Mouse (Mus musculus): ENCODE data around the gene Aplp1. TPM values are rescaled to one million over a fixed set of nuclear protein-coding genes. Genes with fewer than 3 reads are reported as not detected.
"Not testable (repeated sequence)": the region's sequence is repeated elsewhere in the genome, so short reads cannot be mapped to it uniquely, and the experiment has no call there.

The Aplp1 gene
- polyA plus RNA-seq, 1 experiment: 0.26 TPM

- Histone ChIP-seq H3K4me2 (ENCODE audit: low read depth) (no peak overlapping the region), H3K4me3 (no peak overlapping the region), H3K79me2 (ENCODE audit: control insufficient read depth, insufficient read depth) (no peaks in the 10 kb centered on the region), H3ac (ENCODE audit: control insufficient read depth, insufficient read length) (no peak overlapping the region), H3K36me3 (ENCODE audit: control insufficient read depth, insufficient read depth) (no peaks in the 10 kb centered on the region), H3K27me3 (ENCODE audit: control insufficient read depth, insufficient read depth, insufficient read length) (peaks cover 24% of the 10 kb centered on the region)
- no peak for TF ChIP-seq MAX (IDR thresholded peaks at IDR 0.05; ENCODE audit: low read depth)
- TF ChIP-seq USF1 (IDR thresholded peaks at IDR 0.05; ENCODE audit: low read depth): no peak
- TF ChIP-seq E2F4 (IDR thresholded peaks at IDR 0.05; ENCODE audit: insufficient read depth): no peak
- no peak for TF ChIP-seq POLR2A (IDR thresholded peaks at IDR 0.05; ENCODE audit: insufficient read length, low read depth)
- TF ChIP-seq SRF (IDR thresholded peaks at IDR 0.05; ENCODE audit: control insufficient read depth, insufficient read length, low read depth): no peak
Measured at GRCm38 (mm10) chr7:30490251-30490956, 45.1 kb upstream of the Aplp1 start.

- no peak overlapping the region for H3K4me2 ChIP-seq (ENCODE audit: low read depth)
- H3K36me3 ChIP-seq (ENCODE audit: control insufficient read depth, insufficient read depth): no peaks in the 10 kb centered on the region
- no peak for TF ChIP-seq TCF3 (IDR thresholded peaks at IDR 0.05; ENCODE audit: insufficient read length, low read depth)
- TF ChIP-seq REST (IDR thresholded peaks at IDR 0.05; ENCODE audit: insufficient read depth, insufficient read length): peak; percentile 98
- H3K27me3 ChIP-seq (ENCODE audit: control insufficient read depth, insufficient read depth, insufficient read length): peaks cover 21% of the 10 kb centered on the region
- H3K4me3 ChIP-seq: no peak overlapping the region
- no peaks in the 10 kb centered on the region for H3K79me2 ChIP-seq (ENCODE audit: control insufficient read depth, insufficient read depth)
- H3ac ChIP-seq (ENCODE audit: control insufficient read depth, insufficient read length): no peak overlapping the region
Measured at GRCm38 (mm10) chr7:30484250-30484649, 38.9 kb upstream of the Aplp1 start.

- peaks cover 42% of the 10 kb centered on the region for H3K27me3 ChIP-seq (ENCODE audit: control insufficient read depth, insufficient read depth, insufficient read length)
- TF ChIP-seq MYOG (IDR thresholded peaks at IDR 0.05; ENCODE audit: control insufficient read depth in 1 of 3, insufficient read depth in 1 of 3, insufficient read length in 2 of 3, low read depth in 2 of 3): no peak
- no peak for TF ChIP-seq TCF3 (IDR thresholded peaks at IDR 0.05; ENCODE audit: insufficient read length, low read depth)
- no peak for TF ChIP-seq TCF12 (IDR thresholded peaks at IDR 0.05; ENCODE audit: insufficient read depth, poor library complexity, severe bottlenecking)
- no peak for TF ChIP-seq REST (IDR thresholded peaks at IDR 0.05; ENCODE audit: insufficient read depth, insufficient read length)
- TF ChIP-seq SRF (IDR thresholded peaks at IDR 0.05; ENCODE audit: control insufficient read depth, insufficient read length, low read depth): no peak
- TF ChIP-seq POLR2AphosphoS2 (IDR thresholded peaks at IDR 0.05; ENCODE audit: insufficient read length, low read depth): no peak
- no peak for TF ChIP-seq MAX (IDR thresholded peaks at IDR 0.05; ENCODE audit: low read depth)
- TF ChIP-seq USF1 (IDR thresholded peaks at IDR 0.05; ENCODE audit: low read depth): no peak
- TF ChIP-seq CEBPB (IDR thresholded peaks at IDR 0.05; ENCODE audit: insufficient read depth, poor library complexity, severe bottlenecking): no peak
- no peak for TF ChIP-seq MYOD1 (IDR thresholded peaks at IDR 0.05; ENCODE audit: control insufficient read depth in 1 of 3, insufficient read length in 2 of 3, low read depth in 2 of 3)
- TF ChIP-seq POLR2A (IDR thresholded peaks at IDR 0.05; ENCODE audit: insufficient read length, low read depth): no peak
- no peak for TF ChIP-seq E2F4 (IDR thresholded peaks at IDR 0.05; ENCODE audit: insufficient read depth)
- no peaks in the 10 kb centered on the region for H3K79me2 ChIP-seq (ENCODE audit: control insufficient read depth, insufficient read depth)
- no peak overlapping the region for H3K4me2 ChIP-seq (ENCODE audit: low read depth)
- H3K36me3 ChIP-seq (ENCODE audit: control insufficient read depth, insufficient read depth): no peaks in the 10 kb centered on the region
- no peak overlapping the region for H3ac ChIP-seq (ENCODE audit: control insufficient read depth, insufficient read length)
- H3K4me3 ChIP-seq: no peak overlapping the region
Measured at GRCm38 (mm10) chr7:30477415-30478381, 32.4 kb upstream of the Aplp1 start.

- H3K36me3 ChIP-seq (ENCODE audit: control insufficient read depth, insufficient read depth); H3K4me2 ChIP-seq (ENCODE audit: low read depth); H3K79me2 ChIP-seq (ENCODE audit: control insufficient read depth, insufficient read depth); H3ac ChIP-seq (ENCODE audit: control insufficient read depth, insufficient read length); H3K4me3 ChIP-seq: not testable (repeated sequence)
- H3K27me3 ChIP-seq (ENCODE audit: control insufficient read depth, insufficient read depth, insufficient read length): peaks cover 32% of the 10 kb centered on the region
Measured at GRCm38 (mm10) chr7:30476136-30476535, 30.8 kb upstream of the Aplp1 start.

GRCm38 (mm10) chr7:30474999-30475398 is 29.7 kb upstream of the Aplp1 start:
- peaks cover 27% of the 10 kb centered on the region for H3K27me3 ChIP-seq (ENCODE audit: control insufficient read depth, insufficient read depth, insufficient read length)
- no peaks in the 10 kb centered on the region for H3K36me3 ChIP-seq (ENCODE audit: control insufficient read depth, insufficient read depth)
- no peak overlapping the region for H3ac ChIP-seq (ENCODE audit: control insufficient read depth, insufficient read length)
- H3K4me2 ChIP-seq (ENCODE audit: low read depth): no peak overlapping the region
- no peak overlapping the region for H3K4me3 ChIP-seq
- H3K79me2 ChIP-seq (ENCODE audit: control insufficient read depth, insufficient read depth): no peaks in the 10 kb centered on the region
- TF ChIP-seq REST (IDR thresholded peaks at IDR 0.05; ENCODE audit: insufficient read depth, insufficient read length): no peak

Measured in myocyte (in vitro differentiated cells).